Mouse (Mus musculus) kidney, postnatal 14 days (tissue): ENCODE measurements around the gene Tmem190.

Experiments used
- DNase-seq: peaks from one replicate; pipeline ENCODE4 v3.0.0; 2022; ENCODE audit warnings: mixed read lengths

Tmem190 gene

GRCm38 (mm10) chr7:4782759-4783158 is at the start of gene Tmem190, which contains the start of gene Il11:
Gene Tmem190 (plus strand): TSS chr7:4782937.
Gene Il11 (minus strand): TSS chr7:4782859.
- no peak for DNase-seq

- peak; percentile 39 for DNase-seq
Measured at GRCm38 (mm10) chr7:4732968-4733392, 49.8 kb upstream of the Tmem190 start.

- DNase-seq: no peak
Measured at GRCm38 (mm10) chr7:4739041-4739543, 43.6 kb upstream of the Tmem190 start.

DNA sequence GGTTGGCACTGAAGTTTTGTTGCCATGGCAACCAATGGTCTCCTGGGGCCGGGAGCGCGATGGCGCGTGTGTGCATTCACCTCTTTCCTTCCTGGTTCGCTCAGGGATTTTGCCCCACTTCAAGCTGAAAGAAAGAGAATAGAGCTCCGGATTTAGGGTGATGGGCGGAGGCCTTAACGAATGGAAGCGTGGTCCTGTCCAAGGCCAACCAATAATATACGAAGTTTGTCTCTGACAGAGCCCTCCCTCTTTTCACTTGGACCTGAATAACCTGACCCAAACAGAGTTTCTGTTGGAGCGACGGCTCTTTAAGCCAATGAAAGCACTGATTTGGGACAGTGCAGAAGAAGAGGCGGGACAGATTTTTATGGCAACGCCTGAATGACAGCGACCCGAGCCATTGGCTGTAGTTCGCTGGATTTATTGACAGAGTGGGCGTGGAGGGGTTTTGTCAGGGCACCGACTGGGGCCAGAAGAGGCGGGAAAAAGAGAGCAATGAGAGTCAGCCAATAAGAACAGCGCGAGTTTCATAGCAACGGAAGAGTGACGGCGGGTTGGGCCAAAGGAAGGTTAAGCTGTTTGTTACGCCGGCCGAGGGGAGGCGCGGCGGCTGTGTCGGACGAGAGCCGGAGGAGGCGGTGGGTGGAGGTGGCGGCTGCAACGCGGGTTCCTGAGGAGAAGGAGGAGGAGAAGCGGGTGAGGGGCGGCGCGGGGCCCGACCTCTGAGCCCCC is 43.0 kb upstream of the Tmem190 start, which contains the start of gene Kmt5c:
Gene Kmt5c (plus strand): TSS at position 572 of the 732 bp plus-strand sequence.
- peak; percentile 99 for DNase-seq

- no peak for DNase-seq
Measured at GRCm38 (mm10) chr7:4740309-4740727, 42.4 kb upstream of the Tmem190 start.

- peak; percentile 84 for DNase-seq
Measured at GRCm38 (mm10) chr7:4741151-4741550, 41.6 kb upstream of the Tmem190 start.

- DNase-seq: peak; percentile 7
Measured at GRCm38 (mm10) chr7:4741672-4742481, 40.9 kb upstream of the Tmem190 start.

- no peak for DNase-seq
Measured at GRCm38 (mm10) chr7:4742482-4742819, 40.3 kb upstream of the Tmem190 start.

DNA sequence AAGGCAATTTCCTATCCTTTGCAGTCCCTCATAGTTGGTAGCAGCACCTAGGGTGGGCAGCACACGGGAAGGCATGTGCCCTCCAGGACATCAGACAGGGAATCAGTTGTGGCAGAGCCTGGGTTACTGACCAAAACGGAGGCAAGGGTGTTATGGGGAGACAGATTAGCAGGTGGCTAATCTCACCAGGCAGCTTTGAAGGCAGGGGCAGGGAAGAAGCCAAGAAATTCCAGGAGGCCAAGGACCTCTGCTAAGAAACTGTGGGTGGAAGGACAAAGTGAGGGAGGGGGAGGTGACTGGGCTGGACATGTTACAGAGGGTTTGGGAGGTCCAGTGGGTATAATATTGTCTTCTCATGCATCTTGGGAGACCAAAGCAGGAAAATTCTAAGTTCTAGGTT is 39.4 kb upstream of the Tmem190 start:
- DNase-seq: peak; percentile 10

DNA sequence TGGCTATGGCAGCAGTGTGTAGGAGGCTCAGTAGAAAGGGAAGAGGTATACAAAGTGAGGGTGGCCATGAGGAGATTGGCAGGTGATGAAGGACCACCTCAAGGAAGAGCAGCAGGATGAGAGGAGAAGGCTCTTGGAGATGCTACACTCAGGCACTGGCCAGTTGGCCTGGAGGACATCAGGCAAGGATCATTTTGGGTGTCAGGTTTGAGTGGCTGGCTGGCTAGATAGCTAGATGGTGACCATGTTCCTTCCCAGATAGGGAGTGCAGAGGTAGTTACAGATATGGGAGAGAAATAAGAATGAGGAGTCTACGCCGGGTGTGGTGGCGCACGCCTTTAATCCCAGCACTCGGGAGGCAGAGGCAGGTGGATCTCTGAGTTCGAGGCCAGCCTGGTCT is 37.9 kb upstream of the Tmem190 start:
- no peak for DNase-seq

DNA sequence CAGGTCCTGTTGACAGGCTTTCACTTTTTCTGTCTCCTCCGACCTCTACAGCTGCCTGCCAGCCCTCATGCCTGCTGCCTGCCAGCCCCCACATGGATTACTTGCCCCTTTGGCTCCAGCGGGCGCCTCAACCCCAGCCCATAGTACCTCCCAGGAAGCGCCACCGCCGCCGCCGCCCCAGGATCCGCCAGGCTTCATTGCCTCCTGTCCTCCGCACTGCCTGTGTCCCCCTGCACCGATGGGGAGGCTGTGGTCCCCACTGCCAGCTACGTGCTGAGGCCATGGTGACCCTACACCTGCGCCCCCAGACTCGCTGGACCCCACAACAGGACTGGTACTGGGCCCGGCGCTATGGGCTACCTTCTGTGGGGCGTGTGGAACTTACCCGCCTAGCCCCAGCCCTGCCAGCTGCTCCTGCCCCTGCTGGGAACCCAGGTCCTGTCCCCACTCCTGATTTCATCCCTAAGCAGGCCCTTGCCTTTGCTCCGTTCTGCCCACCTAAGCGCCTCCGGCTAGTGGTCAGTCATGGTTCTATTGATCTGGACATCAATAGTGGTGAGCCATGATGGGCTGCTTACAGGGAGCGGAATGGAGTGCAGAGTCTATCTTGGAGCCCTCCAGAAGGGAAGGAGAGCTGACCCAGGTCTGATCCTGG is 36.3 kb upstream of the Tmem190 start:
- DNase-seq: no peak

DNA sequence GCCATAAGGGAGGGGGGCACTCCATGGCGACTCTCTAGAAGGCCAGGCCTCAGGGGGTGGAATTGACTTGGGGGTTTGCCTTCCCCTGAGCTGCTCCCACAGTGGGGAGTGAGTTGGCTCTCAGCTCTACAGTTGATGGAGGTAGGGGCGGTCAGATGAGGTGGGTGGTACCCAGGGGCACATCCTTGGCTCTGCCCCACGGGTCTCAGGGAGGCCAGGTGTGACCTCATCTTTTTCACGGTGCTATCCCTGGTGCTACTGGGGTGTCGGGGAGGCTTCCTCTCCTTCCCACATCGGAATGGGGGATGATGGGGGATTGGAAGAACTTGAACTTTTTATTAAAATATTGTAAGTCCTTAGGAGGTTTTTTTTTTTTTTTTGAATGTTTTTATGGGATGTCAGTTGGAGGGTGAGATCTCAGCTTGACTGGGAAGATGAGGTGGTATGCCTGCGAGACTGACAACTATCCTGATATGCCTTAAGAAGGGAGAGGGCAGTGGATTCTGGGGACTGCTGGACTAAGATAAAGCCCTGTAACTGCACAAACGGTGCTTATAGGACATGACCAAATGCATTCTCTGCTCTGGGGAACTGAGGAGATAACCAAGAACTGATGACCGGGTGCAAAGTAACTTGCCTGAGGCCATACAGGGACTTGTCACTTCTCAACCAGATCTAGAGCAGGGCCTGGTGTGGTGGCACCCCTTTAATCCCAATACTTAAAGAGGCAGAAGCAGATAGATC is 35.4 kb upstream of the Tmem190 start:
- DNase-seq: no peak

GRCm38 (mm10) chr7:4748321-4748720 is 34.4 kb upstream of the Tmem190 start:
- no peak for DNase-seq

- DNase-seq: no peak
Measured at GRCm38 (mm10) chr7:4749169-4749568, 33.6 kb upstream of the Tmem190 start.

- DNase-seq: peak; percentile 72
Measured at GRCm38 (mm10) chr7:4751971-4752820, 30.5 kb upstream of the Tmem190 start.

- DNase-seq: peak; percentile 92
Measured at GRCm38 (mm10) chr7:4752821-4753570, 29.7 kb upstream of the Tmem190 start, which contains the start of gene Cox6b2. Gene Cox6b2 (minus strand): TSS chr7:4753094.

GRCm38 (mm10) chr7:4759670-4760069 is 23.1 kb upstream of the Tmem190 start:
- DNase-seq: no peak

DNA sequence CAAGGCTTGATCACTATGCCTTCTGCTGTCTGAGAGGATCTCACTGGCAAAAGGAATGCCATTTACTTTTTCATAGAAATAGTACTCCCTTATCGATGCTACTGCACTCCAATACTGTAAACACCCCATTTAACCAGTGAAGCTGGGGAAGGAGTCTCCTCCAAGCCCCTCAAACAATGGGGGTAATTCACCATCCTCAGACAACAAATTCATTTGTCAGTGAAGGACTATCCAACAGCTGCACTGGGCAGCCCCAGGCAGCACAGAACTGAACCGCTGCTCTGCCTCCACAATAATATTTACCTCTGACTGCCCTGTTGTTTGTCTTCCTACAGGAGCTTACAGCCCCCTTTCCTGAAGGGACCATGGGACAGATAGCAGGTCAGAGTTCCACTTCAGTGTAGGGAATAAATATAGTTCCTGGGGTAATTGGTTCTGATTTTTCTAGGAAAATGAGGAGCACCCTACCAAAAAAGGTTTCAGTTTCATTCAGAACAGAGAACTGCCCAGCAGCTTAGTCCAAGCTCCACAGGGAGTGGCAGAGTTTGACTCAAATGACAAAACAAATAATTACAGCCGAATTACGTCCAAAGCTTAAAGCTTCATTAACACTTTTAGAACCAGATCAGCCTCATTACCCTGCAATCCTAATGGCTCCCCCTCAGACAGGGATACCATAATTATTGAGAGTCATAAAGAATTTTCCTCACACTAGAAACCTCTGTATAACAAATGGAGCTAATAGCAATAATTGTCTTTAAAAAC is 17.6 kb upstream of the Tmem190 start:
- no peak for DNase-seq

DNA sequence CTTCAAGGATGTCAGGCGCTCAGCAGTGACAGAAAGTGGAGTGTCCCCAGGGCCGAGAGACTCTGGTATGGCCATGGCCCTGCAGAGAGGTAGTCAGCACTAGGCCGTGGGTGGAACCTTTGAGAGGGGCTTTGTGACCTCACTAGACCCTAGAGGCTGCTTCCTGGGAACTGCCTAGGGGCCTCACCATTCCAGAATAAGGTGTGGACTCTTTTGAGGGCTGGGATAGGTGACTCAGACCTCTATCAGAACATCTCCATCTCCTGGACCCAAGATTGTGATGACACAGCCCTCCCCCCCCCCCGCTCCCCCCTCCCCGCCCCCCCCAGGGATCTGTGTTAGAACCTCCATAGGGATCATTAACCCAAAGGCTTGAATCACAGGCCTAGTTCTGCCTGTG is 11.5 kb upstream of the Tmem190 start, which contains the start of gene Fam71e2:
Gene Fam71e2 (minus strand): TSS at position 101 of the 400 bp plus-strand sequence.
- no peak for DNase-seq

- no peak for DNase-seq
Measured at GRCm38 (mm10) chr7:4776131-4776530, 6.6 kb upstream of the Tmem190 start.
